Mouse (Mus musculus) ovary, postnatal 36 days (tissue): ENCODE measurements around the gene Map3k3.
A peak's percentile ranks its signal among the peaks of the same experiment; 100 is the strongest.
"Not testable (repeated sequence)": the region's sequence is repeated elsewhere in the genome, so short reads cannot be mapped to it uniquely, and the experiment has no call there.

Experiments used
- DNase-seq: peaks from one replicate; pipeline ENCODE4 v3.0.0; 2022; ENCODE audit warnings: low spot score, mixed read lengths

Gene Map3k3

DNA sequence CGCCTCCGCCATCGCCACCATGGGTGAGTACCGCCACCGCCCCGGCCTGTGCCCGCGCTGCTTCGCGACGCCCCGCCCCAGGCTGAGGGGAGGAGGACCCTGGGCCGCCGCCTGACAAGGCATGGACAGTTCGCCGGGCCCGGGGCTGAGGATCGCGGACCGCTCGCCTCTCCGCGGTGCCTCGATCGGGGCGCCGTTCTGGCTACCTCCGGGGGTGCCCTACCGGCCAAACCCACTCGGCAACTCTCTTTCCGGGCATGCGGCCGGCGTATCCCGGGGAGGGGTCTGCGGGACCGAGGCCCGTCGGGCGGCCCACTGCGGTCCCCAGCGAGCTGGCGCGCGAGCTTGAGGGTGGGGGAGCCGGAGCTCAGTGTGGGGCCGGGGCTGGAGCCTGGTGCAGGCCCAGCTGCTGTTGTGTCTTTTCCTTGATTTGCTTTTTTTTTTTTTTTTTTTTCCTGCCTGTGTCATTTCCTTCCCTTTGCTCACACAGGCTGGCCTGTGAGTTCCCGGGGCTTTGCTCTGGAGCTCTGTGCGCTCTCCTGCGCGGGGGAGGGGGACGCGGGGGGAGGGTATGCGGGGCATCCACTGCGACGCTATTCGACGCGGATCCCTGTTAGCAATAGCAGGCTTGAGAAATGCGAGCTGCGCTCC lies 623 bp downstream of the Map3k3 start:
- peak; percentile 81 for DNase-seq

DNA sequence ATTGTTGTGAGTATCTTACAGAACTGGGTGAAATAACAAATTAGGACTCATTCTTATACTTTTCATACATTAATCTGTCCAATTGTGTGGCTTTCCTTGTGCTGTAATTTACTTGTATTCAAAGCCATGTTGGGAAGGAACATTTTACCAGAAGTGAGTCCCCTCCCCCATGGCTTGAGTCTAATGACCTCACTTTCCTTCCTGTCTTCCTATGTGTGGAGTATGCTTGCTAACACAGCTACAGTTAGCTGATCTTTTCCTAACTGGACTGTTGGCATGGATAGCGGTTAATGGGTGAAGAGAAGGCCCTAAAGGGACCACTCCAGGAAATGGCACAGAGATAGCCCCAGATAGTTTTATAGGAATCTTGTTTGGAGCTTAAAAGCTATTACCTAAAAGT lies 13.8 kb downstream of the Map3k3 start:
- DNase-seq = no peak

DNA sequence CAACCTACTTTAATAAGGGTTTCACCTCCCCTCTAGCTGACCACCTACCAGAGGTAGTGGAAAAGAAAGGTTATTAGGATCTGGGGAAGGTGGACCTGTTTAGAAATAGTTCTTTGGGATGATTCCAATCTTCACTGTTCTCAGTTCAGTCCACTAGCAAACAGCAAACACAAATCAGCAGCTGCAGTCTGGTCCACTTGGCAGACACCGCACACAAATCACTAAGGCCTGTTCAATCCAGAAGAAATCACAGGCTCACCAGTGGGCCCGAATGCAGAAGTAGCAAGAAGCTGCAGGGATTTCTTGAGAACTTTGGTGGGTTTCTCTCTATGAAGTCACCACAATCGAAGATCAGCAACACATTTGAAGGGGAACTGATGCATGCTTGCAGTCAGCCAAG lies 18.5 kb downstream of the Map3k3 start:
- no peak for DNase-seq

DNA sequence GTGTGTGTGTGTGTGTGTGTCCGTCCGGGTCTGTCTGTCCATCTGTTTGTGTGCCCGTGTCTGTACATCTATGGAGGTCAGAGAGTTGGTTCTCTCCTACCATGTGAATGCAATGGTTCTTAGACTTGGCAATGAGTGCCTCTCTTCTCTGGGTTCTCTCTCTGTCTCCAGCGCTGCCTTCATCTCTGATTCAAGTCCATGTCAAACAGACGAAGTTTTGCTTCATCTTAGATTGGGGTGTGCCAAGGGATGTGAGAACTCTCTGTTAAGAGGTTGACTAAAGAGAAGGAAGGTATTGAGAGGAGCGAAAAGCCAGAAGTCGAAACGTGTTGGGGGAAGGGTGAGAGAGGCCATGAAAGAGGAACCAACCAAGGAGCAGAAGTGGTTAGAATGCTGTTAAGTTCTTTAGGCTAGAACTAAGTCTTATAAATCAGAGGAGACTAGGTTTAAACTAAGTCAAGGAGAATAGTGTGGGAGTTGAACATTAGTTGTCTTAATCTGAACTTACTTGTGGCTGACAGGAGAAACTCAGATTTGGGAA lies 21.7 kb downstream of the Map3k3 start:
- DNase-seq = no peak

DNA sequence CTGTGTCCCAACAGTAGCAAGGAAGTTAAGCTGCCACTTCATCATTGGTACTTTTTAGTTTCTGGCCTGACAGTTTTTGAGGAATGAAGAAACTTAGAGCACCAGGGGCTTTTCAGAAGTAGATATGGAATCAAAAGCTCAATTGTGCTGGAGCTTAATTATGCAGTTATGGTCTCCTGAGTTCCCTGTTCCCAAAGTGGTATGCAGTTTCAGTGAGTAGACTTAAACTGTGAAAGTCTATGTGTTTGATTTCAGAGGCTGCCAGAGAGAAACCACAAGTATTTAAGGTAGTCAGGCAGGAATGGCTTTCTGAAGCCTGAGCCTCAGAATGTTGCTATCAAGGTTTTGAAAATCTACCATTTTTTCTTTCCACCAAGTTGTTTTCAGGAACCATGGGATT lies 27.3 kb downstream of the Map3k3 start:
- DNase-seq = no peak

DNA sequence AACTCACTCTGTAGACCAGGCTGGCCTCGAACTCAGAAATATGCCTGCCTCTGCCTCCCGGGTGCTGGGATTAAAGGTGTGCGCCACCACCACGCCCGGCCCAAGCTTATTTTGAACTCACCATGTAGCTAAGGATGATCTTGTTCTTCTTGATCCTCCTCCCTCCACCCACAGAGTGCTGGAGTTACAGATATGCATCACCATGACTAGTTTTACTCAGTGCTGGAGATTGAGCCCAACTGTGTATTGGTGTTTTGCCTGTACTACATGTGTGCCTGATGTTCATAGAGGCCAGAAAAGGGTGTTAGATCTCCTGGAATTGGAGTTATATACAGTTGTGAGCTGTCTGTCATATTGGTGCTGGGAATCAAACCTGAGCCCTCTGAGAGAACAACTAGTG lies 37.8 kb downstream of the Map3k3 start:
- DNase-seq = no peak

DNA sequence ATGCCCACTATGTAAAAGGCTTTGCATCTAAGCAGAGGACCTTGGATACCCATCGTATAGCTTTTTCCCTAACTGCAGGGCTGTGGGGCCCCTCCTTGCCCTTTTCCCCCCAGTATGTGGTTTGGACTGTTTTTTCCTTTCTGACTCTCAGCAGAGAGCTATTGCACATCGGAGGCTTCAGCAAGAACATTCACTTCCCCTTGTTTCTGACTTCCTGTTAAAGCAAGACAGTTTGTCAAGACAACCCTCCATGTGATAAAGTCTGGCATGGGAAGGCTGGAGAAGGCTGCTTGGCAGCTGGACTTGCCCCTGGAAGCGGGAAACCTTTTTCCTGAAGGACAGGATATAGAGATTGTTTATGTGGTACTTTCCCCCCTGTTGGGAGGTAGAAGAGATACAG lies 38.3 kb downstream of the Map3k3 start:
- DNase-seq = no peak

DNA sequence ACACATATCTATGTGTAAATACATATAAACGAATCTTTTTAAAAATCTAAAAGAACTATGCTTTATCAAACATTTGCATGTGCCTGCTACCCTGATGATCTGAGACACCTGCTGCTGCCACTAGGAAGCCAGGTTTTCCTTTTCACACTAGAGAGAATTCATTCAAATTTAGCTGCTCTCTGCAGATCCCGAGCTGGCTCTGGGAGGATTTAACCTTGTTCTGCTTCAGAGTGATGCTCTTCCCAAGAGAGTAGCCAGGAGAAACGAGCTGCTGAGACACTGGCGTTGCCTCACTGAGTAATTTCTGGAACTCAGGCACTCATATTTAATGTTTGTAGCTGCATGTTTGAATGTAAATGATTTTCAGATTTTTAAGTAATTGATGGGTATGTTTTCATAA lies 40.4 kb downstream of the Map3k3 start:
- no peak for DNase-seq

DNA sequence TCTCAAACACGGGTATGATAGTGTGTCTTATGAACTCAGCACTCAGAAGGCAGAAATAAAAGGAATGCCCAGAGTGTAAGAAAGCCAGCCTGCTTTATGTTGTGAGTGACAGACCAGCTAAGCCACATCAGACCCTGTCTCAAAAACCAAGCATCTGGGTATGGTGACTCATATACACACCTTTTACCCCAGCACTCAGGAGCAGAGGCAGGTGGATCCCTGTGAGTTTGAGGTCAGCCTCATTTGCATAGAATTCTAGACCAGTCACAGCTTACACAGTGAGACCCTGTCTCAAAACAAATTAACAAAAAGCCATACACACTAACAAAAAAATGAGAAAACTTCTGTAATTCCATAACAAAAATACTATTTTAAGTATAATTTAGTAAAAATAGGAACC lies 41.4 kb downstream of the Map3k3 start:
- DNase-seq = no peak

DNA sequence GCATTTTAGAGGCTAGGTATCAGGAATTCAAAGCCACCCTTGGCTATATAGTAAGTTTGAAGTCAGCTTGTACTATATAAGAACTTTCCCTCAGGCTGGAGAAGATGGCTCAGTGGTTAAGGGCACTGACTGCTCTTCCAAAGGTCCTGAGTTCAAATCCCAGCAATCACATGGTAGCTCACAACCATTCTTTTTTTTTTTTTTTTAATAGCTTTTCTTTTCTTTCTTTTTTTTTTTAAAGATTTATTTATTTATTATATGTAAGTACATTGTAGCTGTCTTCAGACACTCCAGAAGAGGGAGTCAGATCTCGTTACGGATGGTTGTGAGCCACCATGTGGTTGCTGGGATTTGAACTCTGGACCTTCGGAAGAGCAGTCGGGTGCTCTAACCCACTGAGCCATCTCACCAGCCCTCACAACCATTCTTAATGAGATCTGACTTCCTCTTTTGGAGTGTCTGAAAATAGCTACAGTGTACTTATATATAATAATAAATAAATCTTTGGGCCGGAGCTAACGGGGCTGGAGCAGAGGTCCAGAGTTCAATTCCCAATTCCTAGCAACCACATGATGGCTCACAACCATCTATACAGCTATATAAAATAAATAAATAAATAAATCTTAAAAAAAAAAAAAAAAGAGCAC lies 42.4 kb downstream of the Map3k3 start:
- DNase-seq = not testable (repeated sequence)

DNA sequence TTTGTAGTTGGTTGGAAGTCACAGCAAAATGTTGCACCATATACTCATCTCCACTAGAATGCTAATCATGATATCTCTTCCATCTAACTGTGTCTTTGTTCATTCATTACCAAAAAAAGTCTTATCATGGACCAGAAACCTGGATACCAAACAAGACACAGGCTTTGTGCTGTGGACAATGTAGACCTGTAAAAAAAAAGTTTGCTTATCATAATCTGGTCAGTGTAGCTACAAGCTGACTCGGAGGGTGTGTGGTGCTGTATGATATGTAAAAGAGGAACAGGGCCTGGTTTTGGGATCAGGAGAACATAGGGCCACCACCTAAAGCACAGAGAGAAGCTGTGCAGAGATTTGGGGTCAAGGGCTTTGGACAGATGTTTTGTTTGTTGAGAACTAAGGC lies 45.1 kb downstream of the Map3k3 start:
- DNase-seq = no peak

DNA sequence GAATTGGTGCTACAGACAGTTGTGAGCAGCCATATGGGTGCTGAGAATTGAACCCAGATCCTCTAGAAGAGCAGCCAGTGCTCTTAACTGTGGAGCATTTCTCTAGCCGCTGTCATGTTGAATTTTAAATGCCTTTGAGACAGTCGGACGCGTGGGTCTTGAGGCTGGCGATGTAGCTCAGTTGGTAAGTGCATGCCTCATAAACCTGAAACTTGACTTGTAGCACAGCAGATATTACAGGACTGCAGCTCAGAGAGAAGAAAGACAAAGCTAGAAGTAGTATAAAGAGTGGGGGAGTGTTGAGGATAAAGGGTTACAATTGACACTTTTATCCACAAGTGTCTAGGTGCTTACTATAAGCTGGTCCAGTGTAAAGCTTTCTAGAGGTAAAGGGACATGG lies 48.1 kb downstream of the Map3k3 start:
- DNase-seq = no peak

DNA sequence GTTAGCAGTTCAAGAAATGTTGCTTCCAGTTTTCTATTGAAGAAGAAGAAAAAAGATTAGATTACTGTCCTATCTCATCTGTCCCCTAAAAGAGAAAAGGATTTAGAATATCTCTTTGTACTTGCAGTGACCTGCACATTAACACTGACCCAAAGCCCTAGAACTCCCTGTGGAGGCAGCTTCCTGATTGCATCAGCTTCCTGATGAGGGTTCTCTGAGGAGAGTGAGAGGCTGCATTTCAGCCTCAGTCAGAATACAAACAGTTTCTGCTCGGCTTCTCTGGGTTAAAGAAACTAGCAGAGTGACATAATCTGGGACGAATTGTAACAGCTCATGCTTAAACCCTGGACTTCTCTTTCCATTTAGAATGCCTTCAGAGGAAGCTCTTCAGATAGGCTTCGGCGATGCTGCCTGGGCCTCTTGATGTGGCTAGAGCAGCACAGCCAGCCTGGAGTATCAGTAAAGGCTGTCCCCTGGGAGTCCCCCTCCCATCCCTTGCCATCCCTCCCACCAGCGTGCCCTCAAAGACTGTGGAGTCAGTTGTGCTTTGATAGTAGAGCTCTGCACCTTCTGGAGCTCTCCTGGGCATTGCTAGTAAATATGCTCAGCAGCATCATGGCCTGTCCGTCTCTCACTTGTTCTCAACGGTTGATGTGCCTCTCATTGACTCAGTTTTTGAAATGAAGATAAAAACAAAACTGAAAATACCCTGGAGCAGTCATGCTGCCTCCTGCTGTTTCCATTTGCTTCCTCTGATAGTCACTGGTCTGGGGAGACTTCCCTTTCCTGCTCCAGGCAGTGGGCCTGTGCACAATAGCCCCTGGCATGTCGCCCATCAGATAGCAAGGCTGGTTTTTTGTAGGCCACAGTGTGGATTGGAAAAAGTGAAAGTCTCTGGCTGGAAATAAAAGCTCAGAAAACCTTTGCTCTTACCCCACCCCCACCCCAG lies 50.4 kb downstream of the Map3k3 start:
- peak; percentile 75 for DNase-seq

DNA sequence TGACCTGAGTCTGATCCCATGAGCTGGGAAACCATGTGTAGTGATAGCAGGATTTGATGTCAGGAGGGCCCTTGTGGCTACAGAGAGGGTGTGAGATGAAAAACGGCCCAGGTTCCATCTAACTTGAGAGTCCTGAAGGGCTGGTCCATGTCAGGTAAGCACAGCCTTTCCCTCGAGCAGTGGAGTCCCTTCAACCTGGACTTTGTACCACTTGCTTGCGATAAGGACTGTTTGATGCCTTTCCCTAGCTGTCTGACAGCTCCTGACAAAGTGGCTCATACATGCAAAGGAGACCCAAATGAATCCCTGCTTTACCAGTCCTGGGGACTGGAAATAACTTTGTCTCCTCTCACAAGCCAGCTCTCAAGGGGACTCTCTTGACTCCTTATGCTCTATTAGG lies 66.8 kb downstream of the Map3k3 start:
- DNase-seq = no peak

DNA sequence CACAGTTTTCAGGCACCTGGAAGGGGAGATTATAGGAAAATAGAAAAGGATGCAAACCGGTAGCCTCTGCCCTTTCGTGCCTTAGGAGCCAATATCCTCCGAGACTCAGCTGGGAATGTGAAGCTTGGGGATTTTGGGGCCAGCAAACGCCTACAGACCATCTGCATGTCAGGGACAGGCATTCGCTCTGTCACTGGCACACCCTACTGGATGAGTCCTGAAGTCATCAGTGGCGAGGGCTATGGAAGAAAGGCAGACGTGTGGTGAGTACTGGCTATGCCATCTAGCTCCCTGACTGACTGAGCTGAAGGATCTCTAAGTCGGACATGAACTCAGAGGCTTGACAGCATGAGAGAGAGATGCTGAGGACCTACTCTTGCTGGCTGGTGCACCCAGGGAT lies 67.7 kb downstream of the Map3k3 start:
- DNase-seq = no peak

DNA sequence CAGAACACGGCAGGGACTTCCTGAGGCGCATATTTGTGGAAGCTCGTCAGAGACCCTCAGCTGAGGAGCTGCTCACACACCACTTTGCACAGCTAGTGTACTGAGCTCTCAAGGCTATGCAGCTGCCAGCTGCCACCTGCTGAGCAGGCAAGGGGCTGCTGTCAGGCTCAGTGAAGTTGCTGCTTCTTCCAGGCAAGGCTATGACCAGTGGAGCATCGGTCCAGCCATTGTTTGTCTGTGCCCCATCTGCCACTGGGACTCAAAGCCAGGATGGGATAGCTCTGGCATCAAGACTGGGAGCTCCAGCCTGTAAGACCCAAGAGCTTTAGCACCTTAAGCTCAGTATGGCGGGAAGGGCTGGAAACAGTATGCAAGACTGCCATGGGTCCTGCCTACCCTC lies 69.7 kb downstream of the Map3k3 start:
- no peak for DNase-seq

DNA sequence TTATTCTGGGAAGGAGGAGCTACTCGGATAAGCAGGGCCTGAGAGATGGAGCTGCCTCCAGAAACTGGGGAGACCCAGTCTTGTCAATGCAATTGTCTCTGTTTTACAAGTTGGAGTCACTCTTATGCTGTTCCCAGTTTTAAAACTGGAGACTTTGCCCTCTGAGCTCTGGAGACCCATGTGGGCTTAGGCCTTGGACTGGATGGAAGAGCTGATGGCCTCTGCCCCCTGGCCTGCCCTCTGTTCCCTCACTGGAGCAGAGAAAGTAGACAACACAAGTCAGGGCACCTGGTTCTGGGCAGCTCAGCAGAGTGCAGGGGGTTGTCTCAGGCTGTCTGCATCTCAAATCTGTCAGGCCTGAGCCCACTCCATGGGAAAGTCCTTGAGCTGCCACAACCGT lies 70.4 kb downstream of the Map3k3 start:
- no peak for DNase-seq

DNA sequence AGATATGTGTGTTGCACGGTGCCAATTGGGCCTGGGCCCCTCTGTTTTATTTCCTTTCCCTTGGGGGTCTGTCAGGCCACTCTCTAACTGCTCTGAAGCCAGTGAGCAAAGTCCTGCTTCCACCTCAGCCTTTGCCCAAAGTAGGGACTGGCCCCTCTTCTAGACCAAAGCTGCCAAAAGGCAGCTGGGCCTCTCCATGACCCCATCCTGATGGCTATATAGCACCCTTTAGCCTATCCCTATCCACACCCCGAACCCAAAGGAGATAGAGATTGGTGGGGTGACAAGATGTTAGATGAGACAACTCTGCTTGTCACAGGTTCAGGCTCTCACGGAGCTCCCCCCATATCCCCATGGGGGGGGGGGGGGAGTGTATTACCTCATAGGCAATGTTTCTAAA lies 71.3 kb downstream of the Map3k3 start:
- DNase-seq = no peak

DNA sequence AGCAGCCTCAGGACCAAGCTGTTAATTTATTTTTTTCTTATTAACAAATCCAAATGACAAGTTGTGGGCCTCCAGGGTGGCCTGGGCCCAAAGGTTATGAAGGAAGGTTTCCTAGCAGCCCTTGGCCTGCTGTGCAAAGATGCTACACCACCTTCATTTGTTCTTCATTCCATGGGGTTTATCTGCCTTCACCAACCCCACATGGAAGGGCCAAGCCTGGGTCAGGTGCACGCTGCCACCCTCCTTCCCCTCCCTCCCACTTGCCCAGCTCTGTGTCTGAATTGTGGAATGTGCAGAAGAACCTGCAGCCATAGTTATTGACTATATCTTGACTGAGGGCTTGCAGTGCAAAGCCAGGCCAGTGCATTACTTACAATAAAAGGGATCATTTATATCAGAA lies 71.8 kb downstream of the Map3k3 start:
- DNase-seq = no peak

DNA sequence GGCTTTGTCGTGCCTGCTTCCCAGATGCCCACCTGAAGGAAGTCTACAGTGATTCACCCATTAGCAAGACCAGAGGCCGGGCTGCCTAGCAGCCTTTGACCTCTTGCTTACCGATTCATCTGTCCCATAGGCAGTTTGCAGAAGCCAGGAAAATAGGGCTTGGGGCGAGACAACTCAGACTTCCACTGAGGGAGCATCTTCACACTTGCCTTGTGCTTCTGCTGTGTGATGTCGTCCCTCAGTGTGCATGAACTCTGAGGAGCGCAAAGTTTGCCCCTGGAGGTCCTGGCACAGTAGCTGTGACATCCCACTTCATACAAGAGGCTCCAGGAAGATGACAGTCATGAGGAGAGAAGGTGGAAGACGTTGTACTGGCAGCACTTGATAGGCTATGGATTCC lies 72.7 kb downstream of the Map3k3 start:
- no peak for DNase-seq

DNA sequence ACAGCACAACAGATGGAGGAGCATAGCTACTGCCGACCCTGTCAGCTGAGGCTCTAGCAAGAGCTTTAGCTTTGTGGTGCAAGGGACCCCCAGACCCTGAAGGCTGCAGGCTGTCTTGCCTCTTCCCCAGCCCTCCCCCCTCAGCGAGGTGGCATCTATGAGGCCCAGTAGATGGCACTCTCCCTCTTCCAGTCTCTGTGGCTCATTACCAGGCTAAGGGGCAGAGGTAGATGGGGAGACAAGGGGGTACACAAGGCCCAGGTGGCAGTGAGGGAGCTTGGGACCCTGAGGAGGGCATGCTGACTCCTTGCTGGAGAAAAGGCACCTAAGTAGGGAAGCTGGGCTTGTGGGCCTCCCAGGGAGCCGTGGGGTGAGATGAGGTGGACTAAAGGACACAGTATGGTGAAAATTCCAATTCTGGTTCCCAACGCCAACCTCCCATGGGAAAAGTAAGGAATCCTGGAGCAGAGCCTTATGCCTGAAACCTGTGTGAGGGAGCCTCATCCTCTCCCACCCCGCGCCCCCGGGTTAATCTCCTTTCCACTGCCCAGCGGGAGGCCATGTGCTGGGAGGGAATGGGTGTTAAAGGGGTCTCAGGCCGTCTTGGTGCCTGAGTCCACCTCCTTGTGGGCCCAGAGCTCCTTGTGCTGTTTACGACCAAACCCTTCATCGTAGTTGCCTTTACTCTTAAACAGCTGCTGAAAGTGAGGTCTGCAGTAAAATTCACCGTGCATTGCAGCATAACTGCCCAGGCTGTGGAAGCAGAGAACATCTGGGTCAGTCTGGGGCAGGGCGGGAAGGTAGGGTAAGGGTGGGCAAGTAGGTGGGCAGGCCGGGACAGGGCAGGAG lies 73.9 kb downstream of the Map3k3 start:
- no peak for DNase-seq

DNA sequence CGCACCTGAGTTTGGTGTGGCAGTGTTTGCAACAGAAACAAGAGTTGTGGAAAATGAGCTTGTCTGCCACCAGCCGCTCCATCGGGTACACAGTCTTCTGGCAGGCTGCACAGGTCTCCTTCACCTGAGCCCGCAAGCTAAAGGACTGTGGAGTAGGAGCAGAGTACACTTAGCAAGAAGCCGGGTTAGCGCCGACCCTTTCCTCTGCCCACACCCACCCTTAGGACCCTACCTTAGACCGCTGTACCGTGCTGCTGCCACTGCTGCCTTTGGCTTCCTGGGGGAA lies 74.5 kb downstream of the Map3k3 start:
- DNase-seq = no peak
